Mouse (Mus musculus) forebrain, embryonic 12.5 days (tissue): ENCODE data around the gene Dleu7. TPM values are rescaled to one million over a fixed set of nuclear protein-coding genes. Genes with fewer than 3 reads are reported as not detected.

ENCODE experiments used
- ATAC-seq: fragments of 200-750 bp; cut with Nextera tagmentation; 2 replicates; pipeline ENCODE4 v1.8.0; 2017; ENCODE audit warnings: moderate TSS enrichment; ENCODE audit not compliant: low FRiP score
- H3K27ac ChIP-seq: fragments of 300-500 bp; sonication (generic); 2 replicates; pipeline ENCODE4 v1.5.1; 2016; ENCODE audit warnings: mild to moderate bottlenecking
- H3K27me3 ChIP-seq: fragments of 300-500 bp; sonication (generic); 2 replicates; pipeline ENCODE4 v1.6.1; 2016; ENCODE audit warnings: mild to moderate bottlenecking
- H3K36me3 ChIP-seq: fragments of 300-500 bp; sonication (generic); replicated peaks from 2 replicates; pipeline ENCODE4 v1.6.1; 2016; ENCODE audit warnings: mild to moderate bottlenecking
- H3K4me1 ChIP-seq: fragments of 300-500 bp; sonication (generic); 2 replicates; pipeline ENCODE4 v1.6.1; 2016
- H3K4me2 ChIP-seq: fragments of 300-500 bp; sonication (generic); 2 replicates; pipeline ENCODE4 v1.6.1; 2016; ENCODE audit warnings: mild to moderate bottlenecking, moderate library complexity
- H3K4me3 ChIP-seq: fragments of 300-500 bp; sonication (generic); replicated peaks from 2 replicates; pipeline ENCODE4 v1.5.1; 2016; ENCODE audit warnings: mild to moderate bottlenecking
- H3K9ac ChIP-seq: fragments of 300-500 bp; sonication (generic); 2 replicates; pipeline ENCODE4 v1.6.1; 2016; ENCODE audit warnings: mild to moderate bottlenecking
- H3K9me3 ChIP-seq: fragments of 300-500 bp; sonication (generic); 2 replicates; pipeline ENCODE4 v1.6.1; 2016
- WGBS: fragments of 180-500 bp; shearing (Covaris S2); methylation state at CpG from one replicate; pipeline ENCODE4 v1.1.7; 2016; 5-methylcytosine and 5-hydroxymethylcytosine counted together
- polyA plus RNA-seq: library from polyadenylated mRNA; unstranded; fragments of >200 nt; fragmentation: Nextera tagmentation; extraction: Ambion mirVana; gene quantifications from 2 replicates; pipeline ENCODE4 v1.2.1, GENCODE M21; 2016

Dleu7 gene
- polyA plus RNA-seq, 1 experiment from 2014 or later = 9.1 TPM

- H3K9me3 ChIP-seq = no peaks in the 10 kb centered on the region
- no peak overlapping the region for H3K9ac ChIP-seq
- H3K4me2 ChIP-seq = no peak overlapping the region
- H3K4me1 ChIP-seq = peaks cover 19% of the 10 kb centered on the region
- WGBS = 88% methylated on average over 5 of the region's 5 CpGs
- no peak overlapping the region for H3K27ac ChIP-seq
- no peak overlapping the region for H3K4me3 ChIP-seq
- H3K27me3 ChIP-seq = no peaks in the 10 kb centered on the region
- ATAC-seq = no peak
- H3K36me3 ChIP-seq = no peaks in the 10 kb centered on the region
Measured at GRCm38 (mm10) chr14:62323457-62323856, 30.6 kb upstream of the Dleu7 start.

- Histone ChIP-seq H3K27ac (no peak overlapping the region), H3K27me3 (no peaks in the 10 kb centered on the region), H3K36me3 (no peaks in the 10 kb centered on the region), H3K9me3 (no peaks in the 10 kb centered on the region), H3K4me3 (no peak overlapping the region), H3K9ac (no peak overlapping the region), H3K4me1 (peaks cover 19% of the 10 kb centered on the region), H3K4me2 (no peak overlapping the region)
- ATAC-seq = no peak
- 30% methylated on average over 6 of the region's 6 CpGs for WGBS
Measured at GRCm38 (mm10) chr14:62322581-62323344, 29.9 kb upstream of the Dleu7 start.

- 97% methylated on average over 1 of the region's 1 CpGs for WGBS
- no peak for ATAC-seq
- H3K9ac ChIP-seq = no peak overlapping the region
Measured at GRCm38 (mm10) chr14:62311672-62312071, 18.8 kb upstream of the Dleu7 start.

GRCm38 (mm10) chr14:62309026-62309425 is 16.2 kb upstream of the Dleu7 start:
- WGBS = 45% methylated on average over 2 of the region's 2 CpGs
- H3K4me3 ChIP-seq = no peak overlapping the region
- no peak overlapping the region for H3K27ac ChIP-seq
- H3K9me3 ChIP-seq = no peaks in the 10 kb centered on the region
- ATAC-seq = no peak
- no peak overlapping the region for H3K9ac ChIP-seq
- H3K27me3 ChIP-seq = no peaks in the 10 kb centered on the region
- H3K4me1 ChIP-seq = 0 out of 2 replicates have a peak, but pooled peaks cover 8% of the 10 kb centered on the region
- no peaks in the 10 kb centered on the region for H3K36me3 ChIP-seq
- H3K4me2 ChIP-seq = no peak overlapping the region

More at GRCm38 (mm10) chr14:62311672-62312071, 18.8 kb upstream of the Dleu7 start:
- H3K36me3 ChIP-seq = no peaks in the 10 kb centered on the region
- H3K27me3 ChIP-seq = no peaks in the 10 kb centered on the region
- H3K9me3 ChIP-seq = no peaks in the 10 kb centered on the region
- no peak overlapping the region for H3K4me2 ChIP-seq
- 0 out of 2 replicates have a peak, but pooled peaks cover 8% of the 10 kb centered on the region for H3K4me1 ChIP-seq
- H3K27ac ChIP-seq = no peak overlapping the region
- H3K4me3 ChIP-seq = no peak overlapping the region

GRCm38 (mm10) chr14:62307555-62307954 is 14.7 kb upstream of the Dleu7 start:
- no peak overlapping the region for H3K4me2 ChIP-seq
- no peak overlapping the region for H3K9ac ChIP-seq
- H3K4me1 ChIP-seq = 0 out of 2 replicates have a peak, but pooled peaks cover 8% of the 10 kb centered on the region
- no peak for ATAC-seq
- no peaks in the 10 kb centered on the region for H3K9me3 ChIP-seq
- H3K36me3 ChIP-seq = no peaks in the 10 kb centered on the region
- WGBS = 86% methylated on average over 1 of the region's 1 CpGs
- no peak overlapping the region for H3K4me3 ChIP-seq
- H3K27ac ChIP-seq = no peak overlapping the region
- H3K27me3 ChIP-seq = no peaks in the 10 kb centered on the region

GRCm38 (mm10) chr14:62300031-62300430 is 7.2 kb upstream of the Dleu7 start:
- Histone ChIP-seq H3K4me3 (no peak overlapping the region), H3K4me2 (no peak overlapping the region), H3K36me3 (no peaks in the 10 kb centered on the region), H3K27me3 (no peaks in the 10 kb centered on the region), H3K9me3 (no peaks in the 10 kb centered on the region), H3K9ac (no peak overlapping the region), H3K4me1 (no peaks in the 10 kb centered on the region), H3K27ac (no peak overlapping the region)
- no peak for ATAC-seq
- WGBS = 90% methylated on average over 3 of the region's 3 CpGs

- Histone ChIP-seq H3K27ac (no peak overlapping the region), H3K27me3 (no peaks in the 10 kb centered on the region), H3K36me3 (no peaks in the 10 kb centered on the region), H3K9me3 (no peaks in the 10 kb centered on the region), H3K9ac (no peak overlapping the region), H3K4me2 (no peak overlapping the region), H3K4me1 (no peaks in the 10 kb centered on the region), H3K4me3 (no peak overlapping the region)
- no peak for ATAC-seq
- 88% methylated on average over 1 of the region's 1 CpGs for WGBS
Measured at GRCm38 (mm10) chr14:62298808-62299207, 6.0 kb upstream of the Dleu7 start.

- peaks cover 10% of the 10 kb centered on the region; the same call in 1 of the 2 replicates for H3K27me3 ChIP-seq
- ATAC-seq = peak; percentile 9; the same call in 1 of the 2 replicates
- WGBS = 47% methylated on average over 5 of the region's 7 CpGs
Measured at GRCm38 (mm10) chr14:62292166-62292487, 720 bp downstream of the Dleu7 start.

GRCm38 (mm10) chr14:62291406-62291987 is 1.4 kb downstream of the Dleu7 start:
- H3K27me3 ChIP-seq = peaks cover 10% of the 10 kb centered on the region; the same call in 1 of the 2 replicates
- peak overlapping the region; percentile 98 for H3K4me2 ChIP-seq
- 100% methylated on average over 1 of the region's 1 CpGs for WGBS
- H3K4me1 ChIP-seq = peaks cover 15% of the 10 kb centered on the region
- no peaks in the 10 kb centered on the region for H3K9me3 ChIP-seq
- H3K27ac ChIP-seq = no peak overlapping the region
- H3K9ac ChIP-seq = no peak overlapping the region
- no peaks in the 10 kb centered on the region for H3K36me3 ChIP-seq
- no peak overlapping the region for H3K4me3 ChIP-seq
- no peak for ATAC-seq

More at GRCm38 (mm10) chr14:62292166-62292487, 720 bp downstream of the Dleu7 start:
- Histone ChIP-seq H3K27ac (peak overlapping the region; percentile 38; the same call in 1 of the 2 replicates), H3K9ac (peak overlapping the region; percentile 71), H3K36me3 (no peaks in the 10 kb centered on the region), H3K4me2 (peak overlapping the region; percentile 98), H3K4me3 (peak overlapping the region; percentile 55), H3K4me1 (peaks cover 15% of the 10 kb centered on the region), H3K9me3 (no peaks in the 10 kb centered on the region)

GRCm38 (mm10) chr14:62288731-62289130 is 4.1 kb downstream of the Dleu7 start:
- Histone ChIP-seq H3K36me3 (no peaks in the 10 kb centered on the region), H3K4me1 (peaks cover 15% of the 10 kb centered on the region), H3K9me3 (no peaks in the 10 kb centered on the region), H3K4me2 (no peak overlapping the region), H3K4me3 (no peak overlapping the region), H3K27me3 (peaks cover 10% of the 10 kb centered on the region; the same call in 1 of the 2 replicates), H3K9ac (no peak overlapping the region), H3K27ac (no peak overlapping the region)
- ATAC-seq = no peak
- WGBS = 94% methylated on average over 3 of the region's 3 CpGs

- no peak for ATAC-seq
- Histone ChIP-seq H3K9ac (no peak overlapping the region), H3K27me3 (no peaks in the 10 kb centered on the region)
Measured at GRCm38 (mm10) chr14:62282974-62283373, 9.9 kb downstream of the Dleu7 start.

GRCm38 (mm10) chr14:62273604-62274003 is 19.2 kb downstream of the Dleu7 start:
- no peaks in the 10 kb centered on the region for H3K4me1 ChIP-seq
- no peaks in the 10 kb centered on the region for H3K36me3 ChIP-seq
- no peak overlapping the region for H3K27ac ChIP-seq
- no peaks in the 10 kb centered on the region for H3K9me3 ChIP-seq
- no peak for ATAC-seq
- 97% methylated on average over 3 of the region's 3 CpGs for WGBS
- H3K4me3 ChIP-seq = no peak overlapping the region
- no peak overlapping the region for H3K9ac ChIP-seq
- H3K4me2 ChIP-seq = no peak overlapping the region
- no peaks in the 10 kb centered on the region for H3K27me3 ChIP-seq

More at GRCm38 (mm10) chr14:62282974-62283373, 9.9 kb downstream of the Dleu7 start:
- no peak overlapping the region for H3K4me2 ChIP-seq
- H3K4me1 ChIP-seq = no peaks in the 10 kb centered on the region
- H3K36me3 ChIP-seq = no peaks in the 10 kb centered on the region
- 76% methylated on average over 2 of the region's 2 CpGs for WGBS
- H3K4me3 ChIP-seq = no peak overlapping the region
- H3K9me3 ChIP-seq = no peaks in the 10 kb centered on the region
- H3K27ac ChIP-seq = no peak overlapping the region
